Mouse (Mus musculus): ENCODE data around the gene Gabrg1.

Gene Gabrg1

GRCm38 (mm10) chr5:70842192-70843095, at the start of gene Gabrg1:
TSS of gene Gabrg1 (minus strand) at chr5:70842617.
- peak; percentile 47 to 50 for DNase-seq (ENCODE audit: low spot score in 2 of 2)

- no peak for DNase-seq (ENCODE audit: low spot score in 2 of 2)
Measured at GRCm38 (mm10) chr5:70884026-70884425, 41.6 kb upstream of the Gabrg1 start.

GRCm38 (mm10) chr5:70870081-70870480, 27.7 kb upstream of the Gabrg1 start:
- DNase-seq (ENCODE audit: low spot score in 2 of 2) = no peak

- peak; percentile 22 to 47 for DNase-seq (ENCODE audit: low spot score in 2 of 2)
Measured at GRCm38 (mm10) chr5:70843096-70843734, 798 bp upstream of the Gabrg1 start.

- DNase-seq (ENCODE audit: low spot score in 2 of 2) = no peak
Measured at GRCm38 (mm10) chr5:70818681-70819080, 23.7 kb downstream of the Gabrg1 start.

GRCm38 (mm10) chr5:70736156-70736555, 106.3 kb downstream of the Gabrg1 start:
- DNase-seq (ENCODE audit: low spot score in 2 of 2) = no peak

- DNase-seq (ENCODE audit: low spot score in 2 of 2) = no peak
Measured at GRCm38 (mm10) chr5:70704361-70704760, 138.1 kb downstream of the Gabrg1 start.
